Mouse (Mus musculus) left cerebral cortex, postnatal 4 days (tissue): ENCODE data around the gene Aire. TPM values are rescaled to one million over a fixed set of nuclear protein-coding genes. Genes with fewer than 3 reads are reported as not detected.
"Not testable (repeated sequence)": the region's sequence is repeated elsewhere in the genome, so short reads cannot be mapped to it uniquely, and the experiment has no call there.

Source experiments
- DNase-seq: peaks from one replicate; pipeline ENCODE4 v3.0.0-alpha.2; 2022
- intact Hi-C: fragments of 180-260 bp; cut with DNase I; formaldehyde crosslinking; loops from one replicate; pipeline ENCODE4 v1.15.1; 2025
- total RNA-seq, 2 experiments: library from RNA; stranded (reverse); gene quantifications; 2 replicates each; pipeline ENCODE4 v1.2.3; 2021

Aire gene
- total RNA-seq, 2 experiments from 2014 or later, result 0.44 TPM

GRCm38 (mm10) chr10:78011116-78011515 is 32.3 kb downstream of the Aire start:
- intact Hi-C loops, DNase-seq: not testable (repeated sequence)

DNA sequence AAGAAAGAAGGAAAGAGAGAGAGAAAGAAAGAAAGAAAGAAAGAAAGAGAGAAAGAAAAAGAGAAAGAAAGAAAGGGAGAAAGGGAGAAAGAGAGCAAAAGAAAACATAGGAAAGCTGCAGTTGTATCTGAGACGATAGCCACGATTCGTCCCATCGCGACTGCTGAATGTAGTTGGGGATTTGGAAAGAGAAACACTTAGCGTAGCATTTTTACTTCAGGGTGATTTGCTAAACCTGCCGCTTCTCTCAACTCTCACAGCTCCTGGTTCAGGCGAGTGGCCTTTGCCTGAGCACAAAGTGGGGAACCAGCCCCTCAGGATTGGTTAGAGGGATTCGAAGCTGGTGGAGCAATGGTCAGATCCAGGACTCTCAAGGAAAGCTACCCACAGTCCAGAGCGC is 33.1 kb downstream of the Aire start:
- intact Hi-C loops, result no loop called here

GRCm38 (mm10) chr10:78009945-78010293 is 33.5 kb downstream of the Aire start, which contains the start of gene Pfkl:
TSS of gene Pfkl (minus strand) at chr10:78010083.
- intact Hi-C loops, result no loop called here

More for the DNA sequence above, 33.1 kb downstream of the Aire start:
- DNase-seq, result no peak

DNA sequence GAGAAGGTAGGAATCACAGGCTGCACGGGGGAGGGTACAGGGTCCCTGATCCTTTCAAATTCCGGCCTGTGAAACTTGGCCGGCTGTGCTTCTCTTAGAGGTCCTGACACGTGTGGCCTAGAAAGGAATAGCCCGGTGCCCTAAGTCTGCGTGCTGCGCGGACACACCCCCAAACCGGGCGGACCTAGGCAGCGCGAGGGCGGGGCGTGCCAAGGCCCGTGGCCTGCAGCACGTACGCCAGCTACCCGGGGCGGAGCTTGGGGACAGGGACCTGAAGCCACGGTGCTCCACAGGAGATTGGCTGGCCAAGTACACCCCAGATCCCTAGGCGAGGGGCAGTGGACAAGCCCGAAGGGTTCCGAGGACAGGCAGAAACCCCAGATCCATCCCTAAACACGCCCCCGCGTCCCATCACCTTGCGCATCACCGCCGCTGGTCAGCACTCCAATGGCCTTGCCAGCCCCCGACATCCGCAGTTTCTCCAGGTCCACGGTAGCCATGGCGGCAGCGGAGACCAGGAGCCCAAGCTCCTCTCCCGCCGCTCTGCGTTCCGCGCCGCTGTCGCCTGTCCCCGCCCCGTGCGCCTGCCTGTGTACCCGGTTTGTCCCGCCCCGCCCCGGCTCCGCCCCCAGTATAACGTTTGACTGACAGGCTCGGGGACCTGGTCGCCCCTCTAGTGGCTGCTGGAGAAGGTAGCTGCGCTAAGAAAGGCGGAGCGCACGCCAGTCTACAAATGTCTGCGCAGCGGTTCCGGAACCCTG is 34.0 kb downstream of the Aire start:
- intact Hi-C loops, result no loop called here
- peak; percentile 97 for DNase-seq

More at GRCm38 (mm10) chr10:78009945-78010293, 33.5 kb downstream of the Aire start, which contains the start of gene Pfkl:
- no peak for DNase-seq

DNA sequence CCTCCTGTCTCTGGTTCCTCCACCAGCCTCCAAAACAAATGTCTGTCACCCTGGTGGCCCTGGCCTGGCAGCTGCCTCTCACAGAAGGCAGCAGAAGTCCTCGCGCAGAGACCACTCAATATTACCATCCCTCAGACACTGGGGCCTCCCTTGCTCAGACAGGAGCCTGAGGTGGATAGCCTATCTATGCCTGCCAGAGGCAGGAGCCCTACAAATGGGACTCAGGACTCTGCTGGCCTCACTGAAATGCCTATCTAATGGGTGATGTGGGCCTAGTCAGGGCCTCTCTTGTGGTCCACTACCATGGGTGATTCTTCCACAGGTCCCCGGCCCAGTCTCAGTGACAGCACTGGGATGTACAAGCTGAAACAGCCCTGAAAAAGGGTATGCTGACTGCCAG is 35.2 kb downstream of the Aire start:
- DNase-seq, result no peak
- intact Hi-C loops, result no loop called here

- intact Hi-C loops, result no loop called here
Observed at GRCm38 (mm10) chr10:78007203-78007602, 36.2 kb downstream of the Aire start.

DNA sequence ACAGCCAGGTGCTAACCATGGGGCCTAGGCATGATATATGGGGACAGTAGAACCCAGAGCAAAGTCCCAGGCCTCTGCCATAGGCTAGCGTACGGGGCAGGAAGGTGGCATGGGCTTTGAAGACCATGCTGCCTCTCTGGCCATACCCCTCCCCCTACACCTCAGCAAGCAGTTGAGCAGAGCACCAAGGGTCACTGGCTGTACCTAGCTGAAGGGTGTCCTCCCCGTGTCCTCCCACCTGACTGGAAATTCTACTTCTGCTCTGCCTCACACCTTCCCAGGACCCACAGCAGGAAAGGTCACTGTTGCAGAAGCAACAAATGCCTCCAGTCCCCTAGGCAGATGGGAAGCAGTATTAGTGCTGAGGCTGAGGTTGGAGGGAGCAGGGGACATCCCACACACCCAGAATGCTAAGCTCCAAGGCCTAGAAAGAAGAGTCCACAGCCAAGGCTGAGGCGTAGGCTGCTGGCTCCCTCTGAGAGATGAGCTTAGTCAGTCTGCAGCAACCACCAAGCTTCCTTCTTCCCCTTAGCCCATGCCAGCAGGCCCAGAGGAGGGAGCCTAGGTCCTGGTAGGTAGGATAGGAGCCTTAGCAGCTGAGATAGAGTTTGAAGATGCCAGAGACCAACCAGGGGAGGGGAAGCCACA is 37.5 kb downstream of the Aire start:
- no peak for DNase-seq
- intact Hi-C loops, result no loop called here

More at GRCm38 (mm10) chr10:78007203-78007602, 36.2 kb downstream of the Aire start:
- no peak for DNase-seq

DNA sequence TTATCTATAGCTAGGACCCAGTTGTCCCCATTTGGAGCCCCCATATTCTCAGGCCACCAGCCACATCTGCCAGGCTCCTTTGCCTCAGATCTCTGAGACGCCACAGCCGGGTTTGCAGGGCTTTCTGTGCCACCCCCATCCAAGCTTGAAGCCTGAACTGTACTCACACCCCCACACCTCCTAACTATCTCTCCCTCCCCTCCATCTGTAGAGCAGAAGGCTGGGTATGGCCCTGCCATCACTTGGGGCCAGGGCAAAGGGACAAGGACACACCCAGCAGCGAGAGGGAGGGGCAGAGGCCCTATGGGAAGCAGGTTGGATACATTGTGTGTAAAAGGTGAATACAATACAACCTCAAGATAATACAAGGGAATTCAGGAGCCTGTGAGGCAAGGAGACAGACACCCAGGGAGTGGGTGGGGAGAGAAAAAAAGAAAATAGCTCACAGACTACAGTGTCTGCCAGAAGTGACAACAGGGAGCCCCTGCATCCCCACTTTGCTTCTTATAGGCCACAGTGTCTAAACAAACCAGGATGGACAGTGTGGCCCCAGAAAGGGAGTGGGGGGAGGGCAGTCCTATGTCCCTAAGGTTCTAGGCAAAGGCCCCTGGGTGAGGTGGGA is 38.8 kb downstream of the Aire start:
- DNase-seq, result no peak
- intact Hi-C loops, result no loop called here

GRCm38 (mm10) chr10:78002316-78002715 is 41.1 kb downstream of the Aire start:
- intact Hi-C loops, result no loop called here
- no peak for DNase-seq

GRCm38 (mm10) chr10:78001796-78002195 is 41.6 kb downstream of the Aire start:
- intact Hi-C loops, result no loop called here
- DNase-seq, result peak; percentile 61

- no peak for DNase-seq
- intact Hi-C loops, result no loop called here
Observed at GRCm38 (mm10) chr10:78000200-78000599, 43.2 kb downstream of the Aire start.

DNA sequence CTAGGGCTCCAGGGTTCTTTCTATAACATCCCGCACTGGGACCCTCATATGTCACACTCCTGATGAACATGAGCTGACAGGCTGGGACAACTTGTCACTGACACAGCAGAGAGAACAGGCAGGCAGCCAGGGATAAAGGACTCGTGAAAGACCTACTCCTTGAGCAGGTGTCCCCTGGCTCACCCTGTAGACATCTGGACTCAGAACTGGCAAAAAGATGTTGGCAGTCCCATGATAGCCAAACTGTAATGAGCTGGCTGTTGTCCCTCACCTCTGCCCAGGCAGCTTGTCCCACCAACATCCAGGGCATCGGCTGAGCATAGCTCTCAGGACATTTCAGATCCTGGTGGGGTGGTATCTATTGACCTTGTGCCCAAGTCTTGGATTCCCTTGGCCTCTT is 47.8 kb downstream of the Aire start:
- intact Hi-C loops, result no loop called here
- no peak for DNase-seq

- no peak for DNase-seq
- intact Hi-C loops, result loop anchor here (10.0 kb wide), 1 partner anchor 351 kb away; no protein-coding TSS in a partner anchor
Observed at GRCm38 (mm10) chr10:77985775-77986174, 57.6 kb downstream of the Aire start.

DNA sequence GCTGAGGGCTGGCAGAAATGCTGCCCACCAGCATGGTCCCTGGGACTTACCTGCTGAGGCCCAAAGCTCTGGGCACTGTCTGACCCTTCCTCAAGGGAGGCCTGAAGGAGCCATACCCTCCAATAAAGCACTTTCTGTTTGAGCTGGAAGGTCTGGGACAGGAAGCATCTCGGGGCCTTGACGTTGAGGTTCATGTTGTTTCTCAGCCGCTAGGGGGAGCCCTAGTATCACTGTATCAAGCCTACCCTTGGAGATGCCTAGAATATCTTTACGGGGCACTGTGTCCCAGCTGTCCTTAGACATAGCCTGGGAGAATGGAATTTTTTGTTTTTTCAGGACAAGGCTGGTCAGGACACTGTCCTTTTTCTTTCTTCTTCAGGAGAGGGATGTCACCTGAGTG is 58.8 kb downstream of the Aire start:
- intact Hi-C loops, result loop anchor here (10.0 kb wide), 1 partner anchor 350 kb away; no protein-coding TSS in a partner anchor
- peak; percentile 75 for DNase-seq

Other genes with a start within 250 kb of the Aire start
- not detected for gene Gm9639, start 248.5 kb downstream of the Aire start, total RNA-seq
- gene Gm19668, start 244.5 kb downstream of the Aire start, total RNA-seq, result not detected
- not detected for gene Gm9507, start 231.8 kb downstream of the Aire start, total RNA-seq
- gene Gm2696, start 228.9 kb downstream of the Aire start, total RNA-seq, result not detected
- gene Krtap10-4, start 216.5 kb downstream of the Aire start, total RNA-seq, result not detected
- gene Krtap10-10, start 207.7 kb downstream of the Aire start, total RNA-seq, result not detected
- gene Gm36176, start 196.8 kb downstream of the Aire start, total RNA-seq, result not detected
- not detected for gene Gm10318, start 190.8 kb downstream of the Aire start, total RNA-seq
- gene Gm3285, start 181.6 kb downstream of the Aire start, total RNA-seq, result not detected
- 10 to 100 TPM; 38.5 to 39.1 TPM for gene Lrrc3, start 141.1 kb downstream of the Aire start, total RNA-seq
- gene Trpm2, start 73.0 kb downstream of the Aire start, total RNA-seq, result 10 to 100 TPM; 14.1 to 22.9 TPM
- gene 1810043G02Rik, start 65.1 kb downstream of the Aire start, total RNA-seq, result 10 to 100 TPM; 28.9 to 35.3 TPM
- gene Pfkl, start 33.5 kb downstream of the Aire start, total RNA-seq, result 10 to 100 TPM; 73.2 to 83.6 TPM
- not detected for gene Dnmt3l, start 1.7 kb downstream of the Aire start, total RNA-seq
- under 1 TPM; 0.85 to 0.98 TPM for gene Icosl, start 25.7 kb upstream of the Aire start, total RNA-seq
- 10 to 100 TPM; 52.6 to 59.3 TPM for gene D10Jhu81e, start 126.2 kb upstream of the Aire start, total RNA-seq
- gene Pwp2, start 141.5 kb upstream of the Aire start, total RNA-seq, result 10 to 100 TPM; 22.6 to 23.7 TPM
- 10 to 100 TPM; 85.8 to 86.5 TPM for gene Trappc10, start 201.0 kb upstream of the Aire start, total RNA-seq